Mouse (Mus musculus): ENCODE data around the gene Rassf2.

DNA sequence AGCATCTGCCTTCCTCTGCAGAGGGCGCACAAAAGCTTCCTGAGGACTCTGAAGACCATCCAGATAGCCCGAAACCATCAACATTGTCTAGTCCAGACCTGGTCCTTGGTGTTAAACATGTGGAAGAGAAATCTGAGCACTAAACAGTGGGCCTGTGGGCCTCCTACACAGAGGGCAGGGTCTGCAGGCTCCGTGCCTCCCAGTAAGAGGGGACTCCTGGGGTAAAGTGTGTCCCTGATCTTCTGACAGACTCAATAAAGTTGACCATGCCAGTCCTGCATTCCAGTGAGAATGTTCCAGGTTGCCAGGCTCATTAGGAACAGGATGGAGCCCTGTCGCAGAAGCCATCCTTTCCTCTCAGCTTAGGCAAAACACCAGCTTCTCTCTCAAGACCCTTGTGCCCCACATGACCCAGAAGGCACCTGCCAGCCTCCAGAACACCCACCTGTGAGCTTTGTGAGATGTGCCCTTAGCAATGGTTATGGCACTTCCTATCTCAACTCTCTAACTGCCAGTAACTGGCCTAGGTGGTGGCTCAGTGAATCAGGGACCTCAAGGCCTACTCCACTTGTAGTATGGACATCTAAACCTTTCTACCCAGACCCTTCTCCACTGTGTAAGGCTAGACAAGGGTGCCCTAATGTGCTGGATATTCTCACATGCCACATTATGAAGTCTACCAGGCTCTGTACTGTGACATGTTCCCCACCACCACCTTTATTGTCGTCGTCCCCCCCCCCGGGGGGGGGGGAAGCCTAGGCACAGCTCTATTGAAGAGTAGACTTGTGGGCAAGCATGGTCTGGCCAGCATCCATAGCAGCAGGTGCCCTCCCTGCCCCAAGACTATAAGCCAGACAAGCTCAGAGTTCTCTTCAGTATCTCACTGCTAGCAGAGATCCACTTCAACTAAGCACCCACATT lies 73.5 kb downstream of the Rassf2 start:
- TF ChIP-seq CTCF (IDR thresholded peaks at IDR 0.05; ENCODE audit: control insufficient read depth, insufficient read depth, insufficient replicate concordance, low read depth, low read length) (no peak), POLR2A (IDR thresholded peaks at IDR 0.05; ENCODE audit: control insufficient read depth, low read depth, low read length) (no peak)

Measured in testis, adult 2 months (tissue).